ENCODE assay signal across 8 mouse cellular contexts in genomic region chr10:80115290-80115943, GRCm38 (mm10). TPM values are rescaled to one million over a fixed set of nuclear protein-coding genes. Genes with fewer than 3 reads are reported as not detected.
DNase-seq lines count a peak whose midpoint lies in the region; ATAC-seq and TF ChIP-seq lines count a peak whose summit lies in the region.

TSS of gene Stk11 (plus strand) at chr10:80115803.

- H3K27me3 ChIP-seq in kidney, embryonic 14.5 days (ENCODE audit: control insufficient read depth, insufficient read depth, low read length), result no peaks in the 10 kb centered on the region
- no peaks in the 10 kb centered on the region for H3K27me3 ChIP-seq in limb, embryonic 15.5 days

- WGBS in kidney, embryonic 14.5 days, result under 1% methylated on average over 70 of the region's 70 CpGs
- WGBS in limb, embryonic 15.5 days, result under 1% methylated on average over 70 of the region's 70 CpGs

- peaks cover 16% of the 10 kb centered on the region for H3K4me1 ChIP-seq in bone marrow macrophage, adult 2 months (ENCODE audit: control insufficient read depth, insufficient read depth, low read length)
- peaks cover 5% of the 10 kb centered on the region; the same call in 1 of the 2 replicates for H3K4me1 ChIP-seq in embryonic fibroblast, embryonic 13.5 days (ENCODE audit: control insufficient read depth, insufficient read depth, low read length)
- H3K4me1 ChIP-seq in kidney, embryonic 14.5 days (ENCODE audit: control insufficient read depth, insufficient read depth, low read length), result peaks cover 22% of the 10 kb centered on the region
- peaks cover 45% of the 10 kb centered on the region for H3K4me1 ChIP-seq in limb, embryonic 15.5 days

- peaks cover 18% of the 10 kb centered on the region for H3K36me3 ChIP-seq in kidney, embryonic 14.5 days (ENCODE audit: control insufficient read depth, insufficient read depth, low read length)
- H3K36me3 ChIP-seq in limb, embryonic 15.5 days, result peaks cover 23% of the 10 kb centered on the region

- TF ChIP-seq POLR2A in bone marrow macrophage, adult 2 months (IDR thresholded peaks at IDR 0.05; ENCODE audit: borderline replicate concordance, low read depth, low read length), result no peak
- TF ChIP-seq POLR2A in embryonic fibroblast, embryonic 13.5 days (IDR thresholded peaks at IDR 0.05; ENCODE audit: low read depth, low read length), result peak; percentile 86

- H3K27ac ChIP-seq in bone marrow macrophage, adult 2 months (ENCODE audit: insufficient read depth, low read depth, low read length), result peak within 1 kb of the TSS; percentile 79
- peak within 1 kb of the TSS; percentile 77 for H3K27ac ChIP-seq in embryonic fibroblast, embryonic 13.5 days (ENCODE audit: insufficient read depth, low read length)
- H3K27ac ChIP-seq in kidney, embryonic 14.5 days (ENCODE audit: low read depth, low read length), result peak within 1 kb of the TSS; percentile 86
- H3K27ac ChIP-seq in limb, embryonic 15.5 days, result peak within 1 kb of the TSS; percentile 87

- peak; percentile 99 for ATAC-seq in kidney, embryonic 14.5 days (ENCODE audit: low FRiP score, low TSS enrichment)
- ATAC-seq in limb, embryonic 15.5 days (ENCODE audit: insufficient number of reproducible peaks, low FRiP score, low TSS enrichment, low read depth), result peak; percentile 99

- H3K9me3 ChIP-seq in kidney, embryonic 14.5 days (ENCODE audit: control insufficient read depth, low read length), result no peaks in the 10 kb centered on the region
- no peaks in the 10 kb centered on the region for H3K9me3 ChIP-seq in limb, embryonic 15.5 days

- H3K4me3 ChIP-seq in bone marrow macrophage, adult 2 months (ENCODE audit: insufficient read depth, low read length), result peak within 1 kb of the TSS; percentile 99
- peak within 1 kb of the TSS; percentile 72 for H3K4me3 ChIP-seq in embryonic fibroblast, embryonic 13.5 days (ENCODE audit: insufficient read depth, low read length)
- H3K4me3 ChIP-seq in kidney, embryonic 14.5 days (ENCODE audit: low read length), result peak within 1 kb of the TSS; percentile 93
- H3K4me3 ChIP-seq in limb, embryonic 15.5 days, result peak within 1 kb of the TSS; percentile 93

- peak within 1 kb of the TSS; percentile 97 for H3K4me2 ChIP-seq in kidney, embryonic 14.5 days (replicated peaks; ENCODE audit: low read depth, low read length)
- peak within 1 kb of the TSS; percentile 87 for H3K4me2 ChIP-seq in limb, embryonic 15.5 days

- peak; percentile 100 for DNase-seq in A20 (ENCODE audit: low read depth, low spot score)
- peak; percentile 100 for DNase-seq in heart, adult 9 months (ENCODE audit: low spot score in 2 of 2)
- peak; percentile 95 to 97 for DNase-seq in monocyte, adult 2 months (ENCODE audit: low read depth in 1 of 2, low spot score in 2 of 2)
- DNase-seq in spleen, postnatal 36 days (ENCODE audit: low spot score in 2 of 2), result peak; percentile 100

- TF ChIP-seq CTCF in bone marrow macrophage, adult 2 months (IDR thresholded peaks at IDR 0.05; ENCODE audit: low read depth, low read length), result no peak
- no peak for TF ChIP-seq CTCF in embryonic fibroblast, embryonic 13.5 days (IDR thresholded peaks at IDR 0.05; ENCODE audit: borderline replicate concordance, insufficient read depth, low read length)

- H3K9ac ChIP-seq in kidney, embryonic 14.5 days (ENCODE audit: low read depth, low read length), result peak within 1 kb of the TSS; percentile 92
- H3K9ac ChIP-seq in limb, embryonic 15.5 days, result peak within 1 kb of the TSS; percentile 91

RNA-seq across cellular contexts. Expression of gene Stk11, which starts in this region (rescaled TPM):
- 104 TPM in 2 replicates for polyA plus RNA-seq in bone marrow macrophage, adult 2 months (2012; ENCODE audit: insufficient read depth, insufficient read length, missing spikeins)
- 80.8 and 91.7 TPM in 2 replicates for polyA plus RNA-seq in embryonic fibroblast, embryonic 13.5 days (2011; ENCODE audit: insufficient read length, low read depth, missing spikeins)
- 26.6 and 42.0 TPM in 2 replicates for polyA plus RNA-seq in kidney, embryonic 14.5 days (2014; fragmentation: Nextera tagmentation; extraction: Ambion mirVana)
- 15.2 and 16.6 TPM in 2 replicates for polyA plus RNA-seq in limb, embryonic 15.5 days (2015; fragmentation: Nextera tagmentation; extraction: Ambion mirVana)

Comparison
In these comparisons a context has a peak if more than half of its experiments do, and no peak if none do; other contexts are left out.
1. Peak in every context shown above with its lines: DNase-seq, ATAC-seq, H3K4me3 ChIP-seq and H3K27ac ChIP-seq.